Mouse (Mus musculus): Measurements from ENCODE around the gene Gm6460. TPM values are rescaled to one million over a fixed set of nuclear protein-coding genes. Genes with fewer than 3 reads are reported as not detected.

Gm6460 gene
- not detected in 2 replicates for polyA plus RNA-seq (2012; rRNA removed)

GRCm38 (mm10) chr5:11594613-11595012, at the start of gene Gm6460:
Gm6460 (plus strand) TSS chr5:11594913.

Other genes starting within 250 kb of the Gm6460 start
- gene Gm8897, start 178.5 kb upstream of the Gm6460 start, polyA plus RNA-seq (2012; rRNA removed): not detected in 2 replicates
- gene Gm8906, start 92.2 kb upstream of the Gm6460 start, polyA plus RNA-seq (2012; rRNA removed): not detected in 2 replicates
- not detected in 2 replicates for gene Gm8922, start 87.0 kb downstream of the Gm6460 start, polyA plus RNA-seq (2012; rRNA removed)
- gene Gm8926, start 175.6 kb downstream of the Gm6460 start, polyA plus RNA-seq (2012; rRNA removed): not detected in 2 replicates